Mouse (Mus musculus) heart, embryonic 15.5 days (tissue): ENCODE measurements around the gene Gpbp1. TPM values are rescaled to one million over a fixed set of nuclear protein-coding genes. Genes with fewer than 3 reads are reported as not detected.

Experiments used
- ATAC-seq: fragments of 200-750 bp; cut with Nextera tagmentation; replicated peaks from 2 replicates; pipeline ENCODE4 v1.8.0; 2017; ENCODE audit warnings: low read depth, moderate TSS enrichment; ENCODE audit not compliant: insufficient number of reproducible peaks, insufficient read depth, low FRiP score
- H3K27ac ChIP-seq: fragments of 300-500 bp; sonication (generic); 2 replicates; pipeline ENCODE4 v1.5.1; 2015; ENCODE audit warnings: mild to moderate bottlenecking, inconsistent platforms
- H3K27me3 ChIP-seq: fragments of 300-500 bp; sonication (generic); 2 replicates; pipeline ENCODE4 v1.6.1; 2015; ENCODE audit warnings: inconsistent platforms
- H3K36me3 ChIP-seq: fragments of 300-500 bp; sonication (generic); 2 replicates; pipeline ENCODE4 v1.6.1; 2015; ENCODE audit warnings: mild to moderate bottlenecking, inconsistent platforms
- H3K4me1 ChIP-seq: fragments of 300-500 bp; sonication (generic); replicated peaks from 2 replicates; pipeline ENCODE4 v1.6.1; 2015; ENCODE audit warnings: inconsistent platforms
- H3K4me2 ChIP-seq: fragments of 300-500 bp; sonication (generic); 2 replicates; pipeline ENCODE4 v1.6.1; 2015; ENCODE audit warnings: inconsistent platforms, mild to moderate bottlenecking, moderate library complexity
- H3K4me3 ChIP-seq: fragments of 300-500 bp; sonication (generic); 2 replicates; pipeline ENCODE4 v1.5.1; 2015; ENCODE audit warnings: mild to moderate bottlenecking, inconsistent platforms
- H3K9ac ChIP-seq: fragments of 300-500 bp; sonication (generic); 2 replicates; pipeline ENCODE4 v1.6.1; 2015; ENCODE audit warnings: mild to moderate bottlenecking, inconsistent platforms
- H3K9me3 ChIP-seq: fragments of 300-500 bp; sonication (generic); replicated peaks from 2 replicates; pipeline ENCODE4 v1.6.1; 2016; ENCODE audit warnings: inconsistent platforms
- WGBS: fragments of 180-500 bp; shearing (Covaris S2); methylation state at CpG from one replicate; pipeline ENCODE4 v1.1.7; 2015; ENCODE audit warnings: mixed read lengths; 5-methylcytosine and 5-hydroxymethylcytosine counted together
- polyA plus RNA-seq: library from polyadenylated mRNA; unstranded; fragments of >200 nt; fragmentation: Nextera tagmentation; extraction: Ambion mirVana; gene quantifications from 2 replicates; pipeline ENCODE4 v1.2.1, GENCODE M21; 2015

Gene Gpbp1
- polyA plus RNA-seq, 1 experiment from 2014 or later: 53.9 TPM

- Histone ChIP-seq H3K9me3 (no peaks in the 10 kb centered on the region), H3K4me2 (no peak overlapping the region), H3K4me1 (peaks cover 11% of the 10 kb centered on the region; the same call in 1 of the 2 replicates), H3K27ac (no peak overlapping the region), H3K36me3 (no peaks in the 10 kb centered on the region), H3K27me3 (no peaks in the 10 kb centered on the region), H3K9ac (no peak overlapping the region), H3K4me3 (no peak overlapping the region)
- no peak for ATAC-seq
- WGBS: 86% methylated on average over 7 of the region's 7 CpGs
Measured at GRCm38 (mm10) chr13:111395528-111395927, 94.4 kb downstream of the Gpbp1 start.

GRCm38 (mm10) chr13:111394904-111395303 is 95.0 kb downstream of the Gpbp1 start:
- no peaks in the 10 kb centered on the region for H3K9me3 ChIP-seq
- 55% methylated on average over 4 of the region's 4 CpGs for WGBS
- no peak overlapping the region for H3K27ac ChIP-seq
- no peaks in the 10 kb centered on the region for H3K27me3 ChIP-seq
- H3K4me1 ChIP-seq: peaks cover 11% of the 10 kb centered on the region; the same call in 1 of the 2 replicates
- no peak overlapping the region for H3K4me3 ChIP-seq
- H3K36me3 ChIP-seq: no peaks in the 10 kb centered on the region
- H3K9ac ChIP-seq: no peak overlapping the region
- no peak overlapping the region for H3K4me2 ChIP-seq
- ATAC-seq: no peak

- ATAC-seq: no peak
- 69% methylated on average over 8 of the region's 8 CpGs for WGBS
- H3K27ac ChIP-seq: no peak overlapping the region
- H3K36me3 ChIP-seq: no peaks in the 10 kb centered on the region
- H3K4me1 ChIP-seq: peaks cover 11% of the 10 kb centered on the region; the same call in 1 of the 2 replicates
- H3K9ac ChIP-seq: no peak overlapping the region
- H3K9me3 ChIP-seq: no peaks in the 10 kb centered on the region
- H3K4me3 ChIP-seq: no peak overlapping the region
- no peaks in the 10 kb centered on the region for H3K27me3 ChIP-seq
- H3K4me2 ChIP-seq: no peak overlapping the region
Measured at GRCm38 (mm10) chr13:111394341-111394740, 95.6 kb downstream of the Gpbp1 start.

- Histone ChIP-seq H3K27ac (no peak overlapping the region), H3K27me3 (no peaks in the 10 kb centered on the region), H3K4me3 (no peak overlapping the region), H3K4me1 (peaks cover 11% of the 10 kb centered on the region; the same call in 1 of the 2 replicates), H3K4me2 (no peak overlapping the region), H3K9me3 (no peaks in the 10 kb centered on the region), H3K9ac (no peak overlapping the region), H3K36me3 (no peaks in the 10 kb centered on the region)
- 77% methylated on average over 6 of the region's 6 CpGs for WGBS
- ATAC-seq: no peak
Measured at GRCm38 (mm10) chr13:111393426-111393825, 96.5 kb downstream of the Gpbp1 start.

DNA sequence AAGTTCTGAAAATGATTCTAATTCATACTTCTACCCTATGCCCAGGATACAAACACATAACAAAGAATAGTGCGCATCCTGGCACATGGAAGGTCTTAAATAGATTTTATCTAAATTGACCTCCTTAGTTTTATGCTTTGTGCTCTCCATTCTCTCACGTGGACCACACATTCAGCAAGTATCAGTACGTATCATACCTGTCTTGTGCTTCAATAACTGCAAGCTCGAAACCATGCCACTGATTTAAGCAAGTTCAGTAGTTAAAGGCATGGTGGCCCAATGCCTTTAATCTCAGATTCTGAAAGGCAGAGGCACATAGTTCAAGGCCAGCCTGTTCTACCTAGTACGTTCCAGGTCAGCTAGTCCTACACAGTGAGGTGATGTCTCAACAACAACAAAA is 98.5 kb downstream of the Gpbp1 start:
- no peak overlapping the region for H3K4me2 ChIP-seq
- 0 out of 2 replicates have a peak, but pooled peaks cover 6% of the 10 kb centered on the region for H3K4me1 ChIP-seq
- H3K27ac ChIP-seq: no peak overlapping the region
- H3K36me3 ChIP-seq: no peaks in the 10 kb centered on the region
- no peak overlapping the region for H3K4me3 ChIP-seq
- WGBS: 90% methylated on average over 5 of the region's 5 CpGs
- H3K9ac ChIP-seq: no peak overlapping the region
- no peak for ATAC-seq
- H3K27me3 ChIP-seq: no peaks in the 10 kb centered on the region
- no peaks in the 10 kb centered on the region for H3K9me3 ChIP-seq

GRCm38 (mm10) chr13:111391011-111391410 is 98.9 kb downstream of the Gpbp1 start:
- ATAC-seq: no peak
- no peak overlapping the region for H3K4me3 ChIP-seq
- H3K9ac ChIP-seq: no peak overlapping the region
- no peak overlapping the region for H3K27ac ChIP-seq
- no peaks in the 10 kb centered on the region for H3K27me3 ChIP-seq
- no peak overlapping the region for H3K4me2 ChIP-seq
- 56% methylated on average over 1 of the region's 1 CpGs for WGBS
- 0 out of 2 replicates have a peak, but pooled peaks cover 6% of the 10 kb centered on the region for H3K4me1 ChIP-seq
- no peaks in the 10 kb centered on the region for H3K9me3 ChIP-seq
- H3K36me3 ChIP-seq: no peaks in the 10 kb centered on the region

- Histone ChIP-seq H3K9me3 (no peaks in the 10 kb centered on the region), H3K4me1 (no peaks in the 10 kb centered on the region; the same call in 1 of the 2 replicates), H3K4me3 (no peak overlapping the region), H3K27ac (peak overlapping the region; percentile 10), H3K36me3 (no peaks in the 10 kb centered on the region), H3K27me3 (no peaks in the 10 kb centered on the region), H3K9ac (no peak overlapping the region), H3K4me2 (no peak overlapping the region)
- WGBS: 61% methylated on average over 12 of the region's 12 CpGs
- ATAC-seq: no peak
Measured at GRCm38 (mm10) chr13:111384011-111384985, 105.6 kb downstream of the Gpbp1 start.

Other genes starting within 250 kb of the Gpbp1 start
- not detected in 2 replicates for gene Actbl2, start 235.1 kb downstream of the Gpbp1 start, polyA plus RNA-seq
- not detected in 2 replicates for gene Gm49496, start 59.8 kb upstream of the Gpbp1 start, polyA plus RNA-seq
- gene Gm10198, start 102.7 kb upstream of the Gpbp1 start, polyA plus RNA-seq: not detected in 2 replicates
- 12.0 and 13.7 TPM in 2 replicates for gene Mier3, start 190.9 kb upstream of the Gpbp1 start, polyA plus RNA-seq